In the genomic region with DNA sequence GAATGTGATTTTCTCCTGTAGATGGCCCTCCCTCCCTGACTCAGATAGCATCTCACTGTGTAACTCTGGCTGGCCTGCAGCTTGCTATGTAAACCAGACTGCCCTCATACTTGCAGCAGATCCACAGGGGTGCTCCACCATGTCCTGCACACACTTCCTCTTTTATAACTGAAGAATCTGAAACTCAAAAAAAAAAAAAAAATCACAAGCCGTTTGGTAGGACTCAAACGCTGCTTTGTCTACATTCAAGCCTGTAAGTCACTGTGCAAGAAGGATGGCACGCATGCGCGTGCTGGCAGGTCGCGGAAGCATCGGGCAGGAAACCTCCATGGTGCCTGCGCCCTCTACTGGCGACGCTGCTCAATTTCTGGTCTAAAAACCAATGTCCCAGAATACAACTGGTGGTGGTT, we compare ENCODE assay signal across 8 mouse cellular contexts. TPM values are rescaled to one million over a fixed set of nuclear protein-coding genes. Genes with fewer than 3 reads are reported as not detected.
A peak's percentile ranks its signal among the peaks of the same experiment; 100 is the strongest.
DNase-seq lines count a peak whose midpoint lies in the region; ATAC-seq and TF ChIP-seq lines count a peak whose summit lies in the region.

No protein-coding gene starts in this region.

- peak; percentile 93 for ATAC-seq in forebrain, embryonic 16.5 days
- ATAC-seq in lung, embryonic 14.5 days (ENCODE audit: insufficient read depth) = peak; percentile 91

- DNase-seq in ES-CJ7 (ENCODE audit: low read depth, low spot score) = peak; percentile 97
- DNase-seq in cerebellum, adult 11-12 months = peak; percentile 88
- DNase-seq in heart, postnatal 36 days = peak; percentile 87 to 89
- peak; percentile 91 to 93 for DNase-seq in layer of hippocampus, adult 2 months (ENCODE audit: low spot score in 2 of 2)
- peak; percentile 98 for DNase-seq in lung, embryonic 14.5 days
- peak; percentile 89 for DNase-seq in thymus, adult 2 months

- peak overlapping the region; percentile 89 for H3K27ac ChIP-seq in forebrain, embryonic 16.5 days (ENCODE audit: low read length)
- H3K27ac ChIP-seq in layer of hippocampus, adult 2 months = peak overlapping the region; percentile 90
- no peak overlapping the region for H3K27ac ChIP-seq in lung, embryonic 14.5 days (ENCODE audit: low read depth)
- peak overlapping the region; percentile 4; the same call in 1 of the 2 replicates for H3K27ac ChIP-seq in olfactory bulb, adult 2 months (ENCODE audit: insufficient read depth, low read depth, low read length)
- H3K27ac ChIP-seq in thymus, adult 2 months (ENCODE audit: control insufficient read depth, insufficient read depth, low read length) = no peak overlapping the region

- H3K4me3 ChIP-seq in forebrain, embryonic 16.5 days (replicated peaks; ENCODE audit: low read length) = peak overlapping the region; percentile 32
- peak overlapping the region; percentile 40 for H3K4me3 ChIP-seq in layer of hippocampus, adult 2 months
- no peak overlapping the region for H3K4me3 ChIP-seq in lung, embryonic 14.5 days (ENCODE audit: low read depth, low read length)
- no peak overlapping the region for H3K4me3 ChIP-seq in olfactory bulb, adult 2 months (ENCODE audit: insufficient read depth, low read depth, low read length)
- no peak overlapping the region for H3K4me3 ChIP-seq in thymus, adult 2 months (ENCODE audit: control insufficient read depth, insufficient read depth, low read length)

- H3K9me3 ChIP-seq in forebrain, embryonic 16.5 days (ENCODE audit: control insufficient read depth, low read length) = no peaks in the 10 kb centered on the region
- H3K9me3 ChIP-seq in lung, embryonic 14.5 days (ENCODE audit: low read depth, low read length) = no peaks in the 10 kb centered on the region

- TF ChIP-seq POLR2A in olfactory bulb, adult 2 months (IDR thresholded peaks at IDR 0.05; ENCODE audit: insufficient read depth, low read depth, low read length) = no peak
- no peak for TF ChIP-seq POLR2A in thymus, adult 2 months (IDR thresholded peaks at IDR 0.05; ENCODE audit: control insufficient read depth, extremely low read depth, insufficient read depth, low read length, poor library complexity)

- under 1% methylated on average over 11 of the region's 11 CpGs for WGBS in forebrain, embryonic 16.5 days
- WGBS in lung, embryonic 14.5 days = under 1% methylated on average over 11 of the region's 11 CpGs
- 0% methylated on average over 11 of the region's 11 CpGs for WGBS in olfactory bulb, adult 2 months
- WGBS in thymus, adult 2 months = under 1% methylated on average over 11 of the region's 11 CpGs

- H3K36me3 ChIP-seq in forebrain, embryonic 16.5 days (ENCODE audit: control insufficient read depth, insufficient read depth) = no peaks in the 10 kb centered on the region
- H3K36me3 ChIP-seq in lung, embryonic 14.5 days (ENCODE audit: insufficient read depth) = no peaks in the 10 kb centered on the region
- H3K36me3 ChIP-seq in thymus, adult 2 months (ENCODE audit: control insufficient read depth, insufficient read depth, low read length) = no peaks in the 10 kb centered on the region

- H3K4me1 ChIP-seq in forebrain, embryonic 16.5 days (replicated peaks; ENCODE audit: control insufficient read depth, insufficient read depth, low read length) = peaks cover 9% of the 10 kb centered on the region
- H3K4me1 ChIP-seq in lung, embryonic 14.5 days (ENCODE audit: insufficient read depth) = no peaks in the 10 kb centered on the region
- H3K4me1 ChIP-seq in olfactory bulb, adult 2 months (ENCODE audit: control insufficient read depth, insufficient read depth, low read length) = no peaks in the 10 kb centered on the region
- H3K4me1 ChIP-seq in thymus, adult 2 months (replicated peaks; ENCODE audit: control insufficient read depth, insufficient read depth, low read length) = peaks cover 2% of the 10 kb centered on the region; the same call in 1 of the 2 replicates

- peak overlapping the region; percentile 50 for H3K4me2 ChIP-seq in forebrain, embryonic 16.5 days (ENCODE audit: low read length)
- H3K4me2 ChIP-seq in lung, embryonic 14.5 days = peak overlapping the region; percentile 43

- H3K9ac ChIP-seq in forebrain, embryonic 16.5 days (replicated peaks; ENCODE audit: low read depth, low read length) = peak overlapping the region; percentile 54
- 0 out of 2 replicates have a peak overlapping the region, but pooled peaks have one; percentile 5 for H3K9ac ChIP-seq in lung, embryonic 14.5 days

- peak; percentile 95 for TF ChIP-seq CTCF in layer of hippocampus, adult 2 months (conservative IDR thresholded peaks at IDR 0.05)
- peak; percentile 92 for TF ChIP-seq CTCF in lung, embryonic 14.5 days (IDR thresholded peaks at IDR 0.05; ENCODE audit: low read depth)
- peak; percentile 86 for TF ChIP-seq CTCF in olfactory bulb, adult 2 months (IDR thresholded peaks at IDR 0.05; ENCODE audit: insufficient read depth, low read depth, low read length)
- peak; percentile 97 for TF ChIP-seq CTCF in thymus, adult 2 months (IDR thresholded peaks at IDR 0.05; ENCODE audit: borderline replicate concordance, control insufficient read depth, extremely low read depth, insufficient read depth, low read length, poor library complexity)

- H3K27me3 ChIP-seq in forebrain, embryonic 16.5 days (replicated peaks; ENCODE audit: control insufficient read depth, insufficient read depth, low read length) = no peaks in the 10 kb centered on the region
- no peaks in the 10 kb centered on the region for H3K27me3 ChIP-seq in lung, embryonic 14.5 days (ENCODE audit: insufficient read depth, low read length)
- H3K27me3 ChIP-seq in thymus, adult 2 months (ENCODE audit: control insufficient read depth, insufficient read depth, low read length) = no peaks in the 10 kb centered on the region

- intact Hi-C loops in heart, postnatal 36 days (cut with DNase I) = loop anchor here (1.0 to 5.0 kb wide), 2 partner anchors 45 to 111 kb away; no protein-coding TSS in a partner anchor

RNA-seq across cellular contexts. Expression of gene Ctse, which starts 19.8 kb away (rescaled TPM):
- not detected in 2 replicates for polyA plus RNA-seq in forebrain, embryonic 16.5 days (2015; fragmentation: Nextera tagmentation; extraction: Ambion mirVana)
- total RNA-seq in heart, postnatal 36 days (2021) = under 1 TPM; 0.62 to 0.67 TPM
- not detected for total RNA-seq in layer of hippocampus, adult 2 months (2021)
- 0.32 and 0.78 TPM in 2 replicates for polyA plus RNA-seq in lung, embryonic 14.5 days (2014; fragmentation: Nextera tagmentation; extraction: Ambion mirVana)
- not detected in 2 replicates for polyA plus RNA-seq in olfactory bulb, adult 2 months (2012; ENCODE audit: insufficient read depth, insufficient read length, low replicate concordance, missing spikeins)
- 6.4 and 6.8 TPM in 2 replicates for polyA plus RNA-seq in thymus, adult 2 months (2012; rRNA removed)

RNA-seq across cellular contexts. Expression of gene Rab7b, which starts 30.5 kb away (rescaled TPM):
- polyA plus RNA-seq in forebrain, embryonic 16.5 days (2015; fragmentation: Nextera tagmentation; extraction: Ambion mirVana) = 1.0 and 1.2 TPM in 2 replicates
- total RNA-seq in heart, postnatal 36 days (2021) = 1 to 10 TPM; 4.3 to 4.5 TPM
- total RNA-seq in layer of hippocampus, adult 2 months (2021) = 1 to 10 TPM in 1 of 2 experiments, under 1 TPM in 1; 0.83 to 1.6 TPM
- polyA plus RNA-seq in lung, embryonic 14.5 days (2014; fragmentation: Nextera tagmentation; extraction: Ambion mirVana) = 1.4 and 1.6 TPM in 2 replicates
- polyA plus RNA-seq in olfactory bulb, adult 2 months (2012; ENCODE audit: insufficient read depth, insufficient read length, low replicate concordance, missing spikeins) = not detected in 2 replicates
- polyA plus RNA-seq in thymus, adult 2 months (2012; rRNA removed) = 4.7 and 8.0 TPM in 2 replicates

RNA-seq across cellular contexts. Expression of gene Avpr1b, which starts 58.9 kb away (rescaled TPM):
- 0.14 TPM in 1 of 2 replicates, not detected in the other for polyA plus RNA-seq in forebrain, embryonic 16.5 days (2015; fragmentation: Nextera tagmentation; extraction: Ambion mirVana)
- total RNA-seq in heart, postnatal 36 days (2021) = not detected
- under 1 TPM; 0.20 to 0.37 TPM for total RNA-seq in layer of hippocampus, adult 2 months (2021)
- polyA plus RNA-seq in lung, embryonic 14.5 days (2014; fragmentation: Nextera tagmentation; extraction: Ambion mirVana) = not detected in 2 replicates
- not detected in 2 replicates for polyA plus RNA-seq in olfactory bulb, adult 2 months (2012; ENCODE audit: insufficient read depth, insufficient read length, low replicate concordance, missing spikeins)
- polyA plus RNA-seq in thymus, adult 2 months (2012; rRNA removed) = 0.04 TPM in 1 of 2 replicates, not detected in the other

Comparison
In these comparisons a context has a peak if more than half of its experiments do, and no peak if none do; other contexts are left out.
1. H3K27ac ChIP-seq: peak in forebrain, embryonic 16.5 days (single experiment), layer of hippocampus, adult 2 months (single experiment) and olfactory bulb, adult 2 months (single experiment); none in lung, embryonic 14.5 days (single experiment) and thymus, adult 2 months (single experiment).
2. H3K4me3 ChIP-seq: peak in forebrain, embryonic 16.5 days (single experiment) and layer of hippocampus, adult 2 months (single experiment); none in lung, embryonic 14.5 days (single experiment), olfactory bulb, adult 2 months (single experiment) and thymus, adult 2 months (single experiment).
3. Peak in every context shown above with its lines, with median percentiles within 50 percentile points of each other: DNase-seq and CTCF ChIP-seq.